Mouse (Mus musculus): ENCODE data around the gene Amh.

DNA sequence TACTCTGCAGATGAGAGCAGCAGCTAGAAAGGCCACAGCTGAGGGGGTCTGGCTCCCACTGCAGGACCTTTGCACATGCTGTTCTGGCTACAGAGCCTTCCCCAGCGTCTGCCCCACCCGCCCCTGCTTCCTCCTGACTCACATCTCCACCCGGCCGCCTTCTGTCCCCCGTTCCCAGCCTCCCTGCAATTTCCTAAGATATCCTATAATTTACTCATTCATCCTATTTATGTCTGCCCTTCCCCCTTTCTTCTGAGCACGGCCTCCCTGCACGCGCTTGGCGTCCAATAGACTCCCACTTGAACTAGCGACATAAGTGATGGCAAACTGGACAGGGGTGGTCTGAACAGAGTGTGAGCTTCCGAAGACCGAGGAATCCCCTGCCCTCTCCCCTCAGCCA lies 40.7 kb downstream of the Amh start:
- TF ChIP-seq CTCF (IDR thresholded peaks at IDR 0.05; ENCODE audit: control insufficient read depth, insufficient read depth, insufficient replicate concordance, low read depth, low read length) (no peak), POLR2A (IDR thresholded peaks at IDR 0.05; ENCODE audit: control insufficient read depth, low read depth, low read length) (no peak)
